Comparison of ENCODE assay signal across 12 mouse cellular contexts in genomic region chr4:125911541-125912270, GRCm38 (mm10).
A peak's percentile ranks its signal among the peaks of the same experiment; 100 is the strongest.
DNase-seq lines count a peak whose midpoint lies in the region; TF ChIP-seq lines count a peak whose summit lies in the region.
"Had no signal": no experiment of that assay in that cellular context is flagged by ENCODE, and none has a peak within 500 bp of the region (broad histone marks: within the 10 kb centered on the region; RNA-seq: fewer than 3 reads in every experiment).

No protein-coding gene starts in this region.

- H3K27me3 ChIP-seq in E14TG2a.4 (ENCODE audit: insufficient read depth, low read length) = peaks cover 34% of the 10 kb centered on the region
- no peaks in the 10 kb centered on the region for H3K27me3 ChIP-seq in cerebellum, adult 2 months (ENCODE audit: control insufficient read depth, insufficient read depth, low read length)

- no peaks in the 10 kb centered on the region for H3K36me3 ChIP-seq in E14TG2a.4 (ENCODE audit: insufficient read depth, low read length)
- H3K36me3 ChIP-seq: heart, embryonic 15.5 days; limb, embryonic 13.5 days had no signal

- no peak overlapping the region for H3K27ac ChIP-seq in cerebellum, adult 2 months (ENCODE audit: insufficient read depth, low read length)
- H3K27ac ChIP-seq: gastrocnemius, adult 2 months; heart, embryonic 15.5 days; hindbrain, embryonic 14.5 days; limb, embryonic 13.5 days had no signal

- no peak for TF ChIP-seq POLR2A in cerebellum, adult 2 months (IDR thresholded peaks at IDR 0.05; ENCODE audit: borderline replicate concordance, insufficient read depth, low read length)

- DNase-seq in R1 (ENCODE audit: low read depth, low spot score) = peak; percentile 20
- peak; percentile 58 for DNase-seq in embryo, embryonic 11 days
- DNase-seq in kidney, postnatal 25 days = peak; percentile 35 to 71
- no peak for DNase-seq in urinary bladder, adult 18-20 months (ENCODE audit: low spot score in 2 of 2)
- DNase-seq in cerebellum, adult 2 months = no peak
- DNase-seq in left cerebral cortex, adult 8-10 months (ENCODE audit: low spot score in 2 of 2) = no peak
- DNase-seq in heart, adult 18-20 months = no peak

- peak overlapping the region; percentile 21 for H3K4me3 ChIP-seq in E14TG2a.4 (replicated peaks; ENCODE audit: low read length)
- no peak overlapping the region for H3K4me3 ChIP-seq in cerebellum, adult 2 months (replicated peaks; ENCODE audit: insufficient read depth, low read depth, low read length)
- H3K4me3 ChIP-seq: gastrocnemius, adult 2 months; heart, embryonic 15.5 days; limb, embryonic 13.5 days had no signal

- WGBS in cerebellum, adult 2 months = 22% methylated on average over 24 of the region's 24 CpGs

- H3K9me3 ChIP-seq in E14TG2a.4 (ENCODE audit: low read length) = no peaks in the 10 kb centered on the region
- H3K9me3 ChIP-seq: heart, embryonic 15.5 days; limb, embryonic 13.5 days had no signal

- 0 out of 2 replicates have a peak, but pooled peaks have one; percentile 22 for TF ChIP-seq CTCF in E14TG2a.4 (conservative IDR thresholded peaks at IDR 0.05; ENCODE audit: low read length)
- TF ChIP-seq CTCF in cerebellum, adult 2 months (IDR thresholded peaks at IDR 0.05; ENCODE audit: borderline replicate concordance, insufficient read depth, low read depth, low read length) = no peak

- peaks cover 24% of the 10 kb centered on the region for H3K4me1 ChIP-seq in E14TG2a.4 (replicated peaks; ENCODE audit: low read depth, low read length)
- H3K4me1 ChIP-seq in cerebellum, adult 2 months (ENCODE audit: control insufficient read depth, insufficient read depth, low read length) = no peaks in the 10 kb centered on the region
- H3K4me1 ChIP-seq: heart, embryonic 15.5 days had no signal

Comparison
In these comparisons a context has a peak if more than half of its experiments do, and no peak if none do; other contexts are left out.
1. DNase-seq: peak in R1 (single experiment), embryo, embryonic 11 days (single experiment) and kidney, postnatal 25 days (2 of 2); none in urinary bladder, adult 18-20 months (0 of 2), cerebellum, adult 2 months (0 of 2), left cerebral cortex, adult 8-10 months (0 of 2) and heart, adult 18-20 months (0 of 2).